Mouse (Mus musculus) liver, adult 2 months (tissue): ENCODE measurements around the gene Gm10197.

ENCODE experiments used
- CTCF ChIP-seq: fragments of 200-500 bp; IDR thresholded peaks from 2 replicates; pipeline ENCODE4 v1.5.1; 2011; ENCODE audit warnings: low read depth, low read length, control low read depth
- POLR2A ChIP-seq: fragments of 200-500 bp; IDR thresholded peaks from 2 replicates; pipeline ENCODE4 v1.6.1; 2011; ENCODE audit warnings: low read length, control low read depth; ENCODE audit not compliant: insufficient read depth; ENCODE audit errors: extremely low read depth

DNA sequence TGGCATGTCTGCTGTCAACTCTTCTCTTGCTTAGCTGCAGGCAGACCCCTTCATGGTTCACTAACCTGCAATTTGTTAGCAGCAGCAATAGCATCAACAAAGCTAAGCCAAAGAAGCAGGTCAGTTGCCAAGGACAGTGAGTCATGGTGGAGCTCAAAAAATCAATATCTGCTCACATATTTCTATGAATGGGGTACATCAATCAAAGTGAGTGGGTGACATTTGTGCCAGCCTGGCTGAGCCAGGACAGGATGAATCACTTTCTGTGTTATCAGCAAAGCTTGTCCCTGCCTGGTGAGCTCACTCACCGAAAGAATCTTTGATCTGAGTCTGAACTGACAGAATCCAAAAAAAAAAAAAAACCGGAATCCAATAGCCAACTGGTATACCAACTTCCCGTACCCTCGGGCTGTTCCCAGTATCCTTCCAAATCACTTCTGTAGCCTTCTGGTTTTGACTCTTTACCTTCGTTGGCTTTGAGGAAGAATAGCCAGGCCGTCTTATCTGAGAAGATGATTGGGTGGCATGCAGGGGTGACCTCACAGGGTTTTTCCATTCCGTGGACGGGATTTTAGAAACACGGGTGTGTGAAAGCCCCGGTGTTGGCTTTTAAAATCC lies 32.8 kb upstream of the Gm10197 start:
- TF ChIP-seq CTCF, result no peak
- TF ChIP-seq POLR2A, result no peak
